In genomic region chr13:51314541-51314977, GRCm38 (mm10) we compare ENCODE assay signal across 8 mouse cellular contexts.
A peak's percentile ranks its signal among the peaks of the same experiment; 100 is the strongest.
DNase-seq lines count a peak whose midpoint lies in the region; ATAC-seq and TF ChIP-seq lines count a peak whose summit lies in the region.

No protein-coding gene starts in this region.

- H3K9me3 ChIP-seq in embryonic facial prominence, embryonic 15.5 days (replicated peaks): no peaks in the 10 kb centered on the region
- no peaks in the 10 kb centered on the region for H3K9me3 ChIP-seq in heart, embryonic 13.5 days
- no peaks in the 10 kb centered on the region for H3K9me3 ChIP-seq in kidney, postnatal 0 days (replicated peaks; ENCODE audit: low read length)
- H3K9me3 ChIP-seq in midbrain, embryonic 14.5 days (ENCODE audit: control insufficient read depth, low read length): no peaks in the 10 kb centered on the region

- H3K4me3 ChIP-seq in left cerebral cortex, adult 2 months: no peak overlapping the region
- H3K4me3 ChIP-seq in embryonic facial prominence, embryonic 15.5 days (replicated peaks): no peak overlapping the region
- H3K4me3 ChIP-seq in heart, embryonic 13.5 days: no peak overlapping the region
- no peak overlapping the region for H3K4me3 ChIP-seq in kidney, postnatal 0 days (replicated peaks; ENCODE audit: low read depth, low read length)
- no peak overlapping the region for H3K4me3 ChIP-seq in midbrain, embryonic 14.5 days (replicated peaks; ENCODE audit: low read depth, low read length)

- no peak for DNase-seq in left cerebral cortex, adult 2 months (ENCODE audit: extremely low spot score in 1 of 2, low spot score in 2 of 2)
- DNase-seq in left cerebral cortex, adult 11 months (ENCODE audit: low spot score): no peak
- peak; percentile 93 for DNase-seq in kidney, postnatal 0 days (ENCODE audit: low spot score)
- DNase-seq in midbrain, embryonic 14.5 days: peak; percentile 81
- no peak for DNase-seq in spleen, postnatal 36 days (ENCODE audit: low spot score in 2 of 2)

- peak overlapping the region; percentile 28; the same call in 1 of the 2 replicates for H3K27ac ChIP-seq in left cerebral cortex, adult 2 months
- peak overlapping the region; percentile 92 for H3K27ac ChIP-seq in embryonic facial prominence, embryonic 15.5 days (replicated peaks)
- peak overlapping the region; percentile 92 for H3K27ac ChIP-seq in heart, embryonic 13.5 days (replicated peaks)
- H3K27ac ChIP-seq in kidney, postnatal 0 days: peak overlapping the region; percentile 72
- H3K27ac ChIP-seq in midbrain, embryonic 14.5 days (replicated peaks; ENCODE audit: low read depth, low read length): peak overlapping the region; percentile 82

- H3K4me1 ChIP-seq in embryonic facial prominence, embryonic 15.5 days: peaks cover 56% of the 10 kb centered on the region
- H3K4me1 ChIP-seq in heart, embryonic 13.5 days: peaks cover 56% of the 10 kb centered on the region
- H3K4me1 ChIP-seq in kidney, postnatal 0 days (replicated peaks; ENCODE audit: insufficient read depth, low read length): peaks cover 15% of the 10 kb centered on the region
- H3K4me1 ChIP-seq in midbrain, embryonic 14.5 days (ENCODE audit: control insufficient read depth, insufficient read depth, low read length): peaks cover 32% of the 10 kb centered on the region

- ATAC-seq in embryonic facial prominence, embryonic 15.5 days (ENCODE audit: insufficient number of reproducible peaks, low FRiP score, low TSS enrichment, low read depth): peak; percentile 93
- peak; percentile 57; the same call in 1 of the 2 replicates for ATAC-seq in heart, embryonic 13.5 days (ENCODE audit: extremely low read depth, insufficient number of reproducible peaks, low FRiP score, low TSS enrichment)
- peak; percentile 82 for ATAC-seq in kidney, postnatal 0 days (replicated peaks; ENCODE audit: low FRiP score, low read depth)
- ATAC-seq in midbrain, embryonic 14.5 days (ENCODE audit: low FRiP score, low TSS enrichment): peak; percentile 86
- ATAC-seq in monocyte, adult 5-6 weeks (replicated peaks; ENCODE audit: insufficient number of reproducible peaks, low FRiP score, low TSS enrichment, poor library complexity, severe bottlenecking): no peak

- no peaks in the 10 kb centered on the region for H3K36me3 ChIP-seq in embryonic facial prominence, embryonic 15.5 days
- H3K36me3 ChIP-seq in heart, embryonic 13.5 days: no peaks in the 10 kb centered on the region
- H3K36me3 ChIP-seq in kidney, postnatal 0 days (ENCODE audit: insufficient read depth, low read length): no peaks in the 10 kb centered on the region
- H3K36me3 ChIP-seq in midbrain, embryonic 14.5 days (ENCODE audit: control insufficient read depth, insufficient read depth, low read length): no peaks in the 10 kb centered on the region

- H3K9ac ChIP-seq in embryonic facial prominence, embryonic 15.5 days: no peak overlapping the region
- peak overlapping the region; percentile 48; the same call in 1 of the 2 replicates for H3K9ac ChIP-seq in heart, embryonic 13.5 days
- no peak overlapping the region for H3K9ac ChIP-seq in kidney, postnatal 0 days (ENCODE audit: low read depth, low read length)
- no peak overlapping the region for H3K9ac ChIP-seq in midbrain, embryonic 14.5 days (replicated peaks; ENCODE audit: low read length)

- 4% methylated on average over 5 of the region's 5 CpGs for WGBS in embryonic facial prominence, embryonic 15.5 days
- WGBS in heart, embryonic 13.5 days: 6% methylated on average over 5 of the region's 5 CpGs
- 9% methylated on average over 5 of the region's 5 CpGs for WGBS in kidney, postnatal 0 days
- 4% methylated on average over 5 of the region's 5 CpGs for WGBS in midbrain, embryonic 14.5 days

- peak overlapping the region; percentile 6; the same call in 1 of the 2 replicates for H3K4me2 ChIP-seq in embryonic facial prominence, embryonic 15.5 days (replicated peaks)
- H3K4me2 ChIP-seq in heart, embryonic 13.5 days: peak overlapping the region; percentile 25; the same call in 1 of the 2 replicates
- no peak overlapping the region for H3K4me2 ChIP-seq in kidney, postnatal 0 days (ENCODE audit: low read length)
- peak overlapping the region; percentile 21; the same call in 1 of the 2 replicates for H3K4me2 ChIP-seq in midbrain, embryonic 14.5 days (ENCODE audit: low read length)

- intact Hi-C loops in left cerebral cortex, adult 2 months (cut with DNase I): no loop called here

- no peaks in the 10 kb centered on the region for H3K27me3 ChIP-seq in embryonic facial prominence, embryonic 15.5 days
- no peaks in the 10 kb centered on the region for H3K27me3 ChIP-seq in heart, embryonic 13.5 days (replicated peaks)
- H3K27me3 ChIP-seq in kidney, postnatal 0 days (ENCODE audit: insufficient read depth, low read length): no peaks in the 10 kb centered on the region
- H3K27me3 ChIP-seq in midbrain, embryonic 14.5 days (ENCODE audit: control insufficient read depth, insufficient read depth, low read length): no peaks in the 10 kb centered on the region

- TF ChIP-seq CTCF in left cerebral cortex, adult 2 months (IDR thresholded peaks at IDR 0.05): no peak
- no peak for TF ChIP-seq CTCF in kidney, postnatal 0 days (IDR thresholded peaks at IDR 0.05; ENCODE audit: low read depth)

Comparison
In these comparisons a context has a peak if more than half of its experiments do, and no peak if none do; other contexts are left out.
1. DNase-seq: peak in kidney, postnatal 0 days (single experiment) and midbrain, embryonic 14.5 days (single experiment); none in left cerebral cortex, adult 2 months (0 of 2), left cerebral cortex, adult 11 months (single experiment) and spleen, postnatal 36 days (0 of 2).
2. H3K27ac ChIP-seq: peak in every context shown above with its lines; median percentile 92 in embryonic facial prominence, embryonic 15.5 days; 92 in heart, embryonic 13.5 days; 82 in midbrain, embryonic 14.5 days; 72 in kidney, postnatal 0 days; 28 in left cerebral cortex, adult 2 months.